Mouse (Mus musculus) ZHBTc4 (cell line): ENCODE measurements around the gene Tesmin.

ENCODE experiments used
- DNase-seq: peaks from one replicate; pipeline ENCODE4 v3.0.0-alpha.2; 2011; ENCODE audit warnings: low read depth, low spot score

The Tesmin gene

GRCm38 (mm10) chr19:3441092-3441491 lies 52.4 kb downstream of the Tesmin start:
- no peak for DNase-seq

GRCm38 (mm10) chr19:3447348-3447747 lies 58.7 kb downstream of the Tesmin start:
- peak; percentile 63 for DNase-seq

- DNase-seq = no peak
These were observed 60.6 kb downstream of the Tesmin start for GRCm38 (mm10) chr19:3449248-3449647.

- no peak for DNase-seq
These were observed 62.1 kb downstream of the Tesmin start for GRCm38 (mm10) chr19:3450714-3451113.

GRCm38 (mm10) chr19:3451170-3451569 lies 62.5 kb downstream of the Tesmin start:
- DNase-seq = peak; percentile 85

GRCm38 (mm10) chr19:3451649-3452048 lies 63.0 kb downstream of the Tesmin start:
- DNase-seq = no peak
